Mouse (Mus musculus) heart, adult 2 months (tissue): ENCODE measurements around the gene Tbc1d23.
"Not testable (repeated sequence)": the region's sequence is repeated elsewhere in the genome, so short reads cannot be mapped to it uniquely, and the experiment has no call there.

Experiments
- CTCF ChIP-seq: fragments of 200-600 bp; IDR thresholded peaks from 2 replicates; pipeline ENCODE4 v1.8.1; 2022; ENCODE audit warnings: antibody characterized with exemption, mild to moderate bottlenecking, moderate library complexity
- EP300 ChIP-seq: fragments of 200-500 bp; IDR thresholded peaks from 2 replicates; pipeline ENCODE4 v1.6.1; 2011; ENCODE audit warnings: low read depth, low read length, control low read depth; ENCODE audit not compliant: insufficient read depth
- POLR2A ChIP-seq: fragments of 200-500 bp; IDR thresholded peaks from 2 replicates; pipeline ENCODE4 v1.6.1; 2011; ENCODE audit warnings: mild to moderate bottlenecking, low read depth, low read length, control low read depth; ENCODE audit not compliant: insufficient read depth

DNA sequence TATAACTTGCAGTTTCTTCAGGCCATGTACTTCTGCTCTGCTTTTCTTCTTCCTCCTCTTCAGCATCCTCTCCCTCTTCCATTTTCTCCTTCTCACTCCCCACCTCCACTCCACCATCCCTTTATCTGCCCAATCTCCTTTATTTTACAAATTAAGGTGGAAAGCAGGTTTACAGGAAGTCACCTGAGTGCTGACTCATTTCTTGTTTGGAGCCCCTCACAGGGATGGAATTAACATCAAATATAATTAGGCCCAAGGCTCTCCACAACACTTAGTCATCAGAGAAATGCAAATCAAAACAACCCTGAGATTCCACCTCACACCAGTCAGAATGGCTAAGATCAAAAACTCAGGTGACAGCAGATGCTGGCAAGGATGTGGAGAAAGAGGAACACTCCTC lies 56.8 kb downstream of the Tbc1d23 start:
- TF ChIP-seq POLR2A, CTCF, EP300: not testable (repeated sequence)
